Mouse (Mus musculus) neural tube, embryonic 13.5 days (tissue): ENCODE measurements around the gene Pibf1. TPM values are rescaled to one million over a fixed set of nuclear protein-coding genes. Genes with fewer than 3 reads are reported as not detected.

Source experiments
- ATAC-seq: fragments of 200-750 bp; cut with Nextera tagmentation; 2 replicates; pipeline ENCODE4 v1.8.0; 2017; ENCODE audit warnings: low read depth, mild to moderate bottlenecking, moderate TSS enrichment, moderate library complexity
- H3K27ac ChIP-seq: fragments of 300-500 bp; sonication (generic); replicated peaks from 2 replicates; pipeline ENCODE4 v1.5.1; 2015; ENCODE audit warnings: moderate library complexity, mild to moderate bottlenecking, inconsistent platforms
- H3K27me3 ChIP-seq: fragments of 300-500 bp; sonication (generic); 2 replicates; pipeline ENCODE4 v1.6.1; 2015; ENCODE audit warnings: mild to moderate bottlenecking, inconsistent platforms
- H3K36me3 ChIP-seq: fragments of 300-500 bp; sonication (generic); 2 replicates; pipeline ENCODE4 v1.6.1; 2015; ENCODE audit warnings: mild to moderate bottlenecking, inconsistent platforms
- H3K4me1 ChIP-seq: fragments of 300-500 bp; sonication (generic); replicated peaks from 2 replicates; pipeline ENCODE4 v1.6.1; 2015; ENCODE audit warnings: inconsistent platforms
- H3K4me2 ChIP-seq: fragments of 300-500 bp; sonication (generic); 2 replicates; pipeline ENCODE4 v1.6.1; 2015; ENCODE audit warnings: inconsistent platforms, mild to moderate bottlenecking, moderate library complexity
- H3K4me3 ChIP-seq: fragments of 300-500 bp; sonication (generic); 2 replicates; pipeline ENCODE4 v1.5.1; 2015; ENCODE audit warnings: mild to moderate bottlenecking, inconsistent platforms
- H3K9ac ChIP-seq: fragments of 300-500 bp; sonication (generic); 2 replicates; pipeline ENCODE4 v1.6.1; 2015; ENCODE audit warnings: moderate library complexity, mild to moderate bottlenecking, inconsistent platforms
- H3K9me3 ChIP-seq: fragments of 300-500 bp; sonication (generic); 2 replicates; pipeline ENCODE4 v1.6.1; 2016; ENCODE audit warnings: inconsistent platforms
- WGBS: fragments of 180-500 bp; shearing (Covaris S2); methylation state at CpG from one replicate; pipeline ENCODE4 v1.1.7; 2015; 5-methylcytosine and 5-hydroxymethylcytosine counted together
- polyA plus RNA-seq: library from polyadenylated mRNA; unstranded; fragments of >200 nt; fragmentation: Nextera tagmentation; extraction: Ambion mirVana; gene quantifications from 2 replicates; pipeline ENCODE4 v1.2.1, GENCODE M21; 2015

Pibf1 gene
- polyA plus RNA-seq, 1 experiment from 2014 or later: 18.1 TPM

GRCm38 (mm10) chr14:99278763-99279486 lies 179.7 kb downstream of the Pibf1 start:
- Histone ChIP-seq H3K4me3 (no peak overlapping the region), H3K27ac (no peak overlapping the region), H3K4me2 (no peak overlapping the region), H3K4me1 (0 out of 2 replicates have a peak, but pooled peaks cover 3% of the 10 kb centered on the region), H3K9me3 (no peaks in the 10 kb centered on the region), H3K27me3 (no peaks in the 10 kb centered on the region), H3K36me3 (no peaks in the 10 kb centered on the region), H3K9ac (no peak overlapping the region)
- 45% methylated on average over 12 of the region's 12 CpGs for WGBS
- no peak for ATAC-seq

GRCm38 (mm10) chr14:99280399-99280798 lies 181.2 kb downstream of the Pibf1 start:
- 0 out of 2 replicates have a peak, but pooled peaks cover 3% of the 10 kb centered on the region for H3K4me1 ChIP-seq
- H3K27ac ChIP-seq: no peak overlapping the region
- no peak overlapping the region for H3K9ac ChIP-seq
- H3K4me3 ChIP-seq: no peak overlapping the region
- H3K36me3 ChIP-seq: no peaks in the 10 kb centered on the region
- no peaks in the 10 kb centered on the region for H3K9me3 ChIP-seq
- WGBS: 64% methylated on average over 5 of the region's 5 CpGs
- H3K27me3 ChIP-seq: no peaks in the 10 kb centered on the region
- H3K4me2 ChIP-seq: no peak overlapping the region
- ATAC-seq: no peak

- H3K9ac ChIP-seq: no peak overlapping the region
- H3K4me1 ChIP-seq: 0 out of 2 replicates have a peak, but pooled peaks cover 3% of the 10 kb centered on the region
- no peaks in the 10 kb centered on the region for H3K36me3 ChIP-seq
- H3K4me3 ChIP-seq: no peak overlapping the region
- no peaks in the 10 kb centered on the region for H3K27me3 ChIP-seq
- no peaks in the 10 kb centered on the region for H3K9me3 ChIP-seq
- ATAC-seq: no peak
- no peak overlapping the region for H3K27ac ChIP-seq
- WGBS: 77% methylated on average over 5 of the region's 5 CpGs
- no peak overlapping the region for H3K4me2 ChIP-seq
These were observed 181.7 kb downstream of the Pibf1 start for GRCm38 (mm10) chr14:99280825-99281433.

- Histone ChIP-seq H3K9me3 (no peaks in the 10 kb centered on the region), H3K4me1 (no peaks in the 10 kb centered on the region), H3K27ac (no peak overlapping the region), H3K36me3 (no peaks in the 10 kb centered on the region), H3K9ac (no peak overlapping the region), H3K4me3 (no peak overlapping the region), H3K4me2 (no peak overlapping the region), H3K27me3 (no peaks in the 10 kb centered on the region)
- no peak for ATAC-seq
- WGBS: 94% methylated on average over 4 of the region's 4 CpGs
These were observed 186.3 kb downstream of the Pibf1 start for GRCm38 (mm10) chr14:99285486-99285885.

GRCm38 (mm10) chr14:99292176-99292575 lies 193.0 kb downstream of the Pibf1 start:
- WGBS: 96% methylated on average over 5 of the region's 5 CpGs

GRCm38 (mm10) chr14:99294424-99294823 lies 195.2 kb downstream of the Pibf1 start:
- Histone ChIP-seq H3K4me3 (no peak overlapping the region), H3K9me3 (no peaks in the 10 kb centered on the region), H3K27ac (no peak overlapping the region), H3K4me1 (peaks cover 8% of the 10 kb centered on the region; the same call in 1 of the 2 replicates), H3K27me3 (peaks cover 12% of the 10 kb centered on the region), H3K9ac (no peak overlapping the region), H3K36me3 (no peaks in the 10 kb centered on the region), H3K4me2 (no peak overlapping the region)
- ATAC-seq: no peak
- WGBS: 89% methylated on average over 8 of the region's 8 CpGs

More at GRCm38 (mm10) chr14:99292176-99292575, 193.0 kb downstream of the Pibf1 start:
- H3K4me2 ChIP-seq: no peak overlapping the region
- H3K36me3 ChIP-seq: no peaks in the 10 kb centered on the region
- no peak overlapping the region for H3K4me3 ChIP-seq
- no peak for ATAC-seq
- peaks cover under 1% of the 10 kb centered on the region for H3K27me3 ChIP-seq
- no peak overlapping the region for H3K9ac ChIP-seq
- no peaks in the 10 kb centered on the region for H3K4me1 ChIP-seq
- no peaks in the 10 kb centered on the region for H3K9me3 ChIP-seq
- H3K27ac ChIP-seq: no peak overlapping the region

GRCm38 (mm10) chr14:99295606-99296341 lies 196.6 kb downstream of the Pibf1 start:
- WGBS: 73% methylated on average over 15 of the region's 15 CpGs
- Histone ChIP-seq H3K9ac (no peak overlapping the region), H3K4me2 (no peak overlapping the region), H3K9me3 (no peaks in the 10 kb centered on the region), H3K4me1 (peaks cover 19% of the 10 kb centered on the region), H3K4me3 (no peak overlapping the region), H3K27ac (no peak overlapping the region), H3K27me3 (peaks cover 23% of the 10 kb centered on the region), H3K36me3 (no peaks in the 10 kb centered on the region)
- ATAC-seq: no peak

GRCm38 (mm10) chr14:99298385-99299021 lies 199.3 kb downstream of the Pibf1 start, which contains the start of gene Klf5:
Gene Klf5, plus strand, starts transcription at chr14:99298691.
- Histone ChIP-seq H3K36me3 (no peaks in the 10 kb centered on the region), H3K9ac (peak within 1 kb of the TSS; percentile 75), H3K4me3 (peak within 1 kb of the TSS; percentile 77), H3K27me3 (peaks cover 33% of the 10 kb centered on the region), H3K27ac (0 out of 2 replicates have a peak within 1 kb of the TSS, but pooled peaks have one; percentile 49), H3K4me1 (peaks cover 19% of the 10 kb centered on the region), H3K9me3 (no peaks in the 10 kb centered on the region), H3K4me2 (peak within 1 kb of the TSS; percentile 93)
- WGBS: under 1% methylated on average over 66 of the region's 67 CpGs
- ATAC-seq: peak; percentile 98

- Histone ChIP-seq H3K4me2 (peak overlapping the region; percentile 93), H3K36me3 (no peaks in the 10 kb centered on the region), H3K9ac (peak overlapping the region; percentile 75), H3K4me3 (peak overlapping the region; percentile 77), H3K27ac (0 out of 2 replicates have a peak overlapping the region, but pooled peaks have one; percentile 49), H3K9me3 (no peaks in the 10 kb centered on the region), H3K4me1 (peaks cover 19% of the 10 kb centered on the region), H3K27me3 (peaks cover 33% of the 10 kb centered on the region)
- WGBS: 1% methylated on average over 60 of the region's 60 CpGs
- ATAC-seq: peak; percentile 91
These were observed 199.8 kb downstream of the Pibf1 start for GRCm38 (mm10) chr14:99299022-99299481.

- Histone ChIP-seq H3K4me3 (peak overlapping the region; percentile 77), H3K27ac (0 out of 2 replicates have a peak overlapping the region, but pooled peaks have one; percentile 33), H3K27me3 (peaks cover 33% of the 10 kb centered on the region), H3K4me2 (peak overlapping the region; percentile 93), H3K4me1 (peaks cover 19% of the 10 kb centered on the region), H3K36me3 (no peaks in the 10 kb centered on the region), H3K9me3 (no peaks in the 10 kb centered on the region), H3K9ac (peak overlapping the region; percentile 75)
- ATAC-seq: no peak
- WGBS: 3% methylated on average over 21 of the region's 21 CpGs
These were observed 200.5 kb downstream of the Pibf1 start for GRCm38 (mm10) chr14:99299701-99300191.

- no peaks in the 10 kb centered on the region for H3K9me3 ChIP-seq
- ATAC-seq: no peak
- H3K27ac ChIP-seq: no peak overlapping the region
- peaks cover 19% of the 10 kb centered on the region for H3K4me1 ChIP-seq
- H3K27me3 ChIP-seq: peaks cover 33% of the 10 kb centered on the region
- no peak overlapping the region for H3K4me2 ChIP-seq
- H3K36me3 ChIP-seq: no peaks in the 10 kb centered on the region
- no peak overlapping the region for H3K9ac ChIP-seq
- 70% methylated on average over 11 of the region's 11 CpGs for WGBS
- H3K4me3 ChIP-seq: no peak overlapping the region
These were observed 202.2 kb downstream of the Pibf1 start for GRCm38 (mm10) chr14:99301472-99301871.
